Mouse (Mus musculus) ovary, postnatal 36 days (tissue): ENCODE measurements at regions not wholly inside any gene's neighbourhood (a gene's known extent, or its start where the extent isn't known, plus 50 kb on each side); places are given as distances from the start of the nearest gene placed in this dataset.

Source experiments
- DNase-seq: peaks from one replicate; pipeline ENCODE4 v3.0.0; 2022; ENCODE audit warnings: low spot score, mixed read lengths

DNA sequence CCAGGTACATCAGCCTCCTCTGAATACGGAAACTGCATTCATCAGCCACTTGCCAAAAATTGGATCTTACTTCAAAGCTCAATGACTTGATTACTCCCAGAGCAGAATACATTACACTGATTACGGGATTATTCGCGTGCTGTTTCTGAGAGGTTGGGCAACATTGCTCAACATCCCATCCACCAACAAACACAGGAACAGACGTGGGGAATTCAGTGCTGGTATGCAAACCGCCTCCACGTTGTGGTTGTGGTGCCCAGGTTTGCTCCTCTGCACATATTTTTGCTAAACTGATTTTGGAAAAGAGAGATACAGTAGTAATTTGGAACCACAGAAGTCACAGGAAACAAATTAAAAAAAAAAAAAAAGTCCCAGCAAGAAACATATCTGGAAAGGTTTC lies 266.9 kb downstream of the Dhx15 start:
- DNase-seq, result no peak

DNA sequence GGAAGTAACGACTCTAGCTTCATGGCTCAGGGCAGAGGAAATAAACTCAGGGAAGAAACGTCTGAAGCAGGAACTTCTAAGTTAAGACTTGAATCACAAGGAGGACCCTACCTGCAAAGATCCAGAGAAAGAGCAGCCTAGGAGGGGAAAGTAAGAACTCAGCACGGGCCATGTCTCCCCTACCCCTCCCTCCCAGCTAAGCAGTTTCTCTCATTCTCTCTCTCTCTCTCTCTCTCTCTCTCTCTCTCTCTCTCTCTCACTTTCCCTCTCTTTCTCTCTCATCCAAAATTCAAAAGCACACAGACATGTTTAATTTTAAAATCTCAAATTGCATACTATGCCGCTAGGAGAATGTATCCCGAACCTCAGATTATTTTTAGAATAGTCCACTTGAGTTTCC lies 267.3 kb downstream of the Dhx15 start:
- no peak for DNase-seq

DNA sequence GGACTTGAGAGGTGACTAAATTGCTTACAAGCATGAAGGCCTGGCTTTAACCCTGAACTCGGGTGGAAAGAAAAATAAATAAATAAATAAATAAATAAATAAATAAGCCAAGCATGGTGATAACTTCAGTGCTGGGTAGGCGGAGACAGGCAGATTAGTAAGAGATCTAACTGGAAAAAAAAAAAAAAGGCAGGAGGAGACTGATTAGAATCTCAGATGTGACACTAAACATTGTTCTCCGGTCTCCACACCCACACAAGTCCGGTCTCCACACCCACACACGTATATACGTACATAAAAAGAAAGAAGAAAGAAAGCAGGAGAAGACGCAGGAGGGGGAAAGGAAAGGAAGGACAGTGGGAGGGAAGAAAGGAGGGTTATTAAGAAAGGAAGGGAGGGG lies 267.8 kb downstream of the Dhx15 start:
- DNase-seq, result no peak

DNA sequence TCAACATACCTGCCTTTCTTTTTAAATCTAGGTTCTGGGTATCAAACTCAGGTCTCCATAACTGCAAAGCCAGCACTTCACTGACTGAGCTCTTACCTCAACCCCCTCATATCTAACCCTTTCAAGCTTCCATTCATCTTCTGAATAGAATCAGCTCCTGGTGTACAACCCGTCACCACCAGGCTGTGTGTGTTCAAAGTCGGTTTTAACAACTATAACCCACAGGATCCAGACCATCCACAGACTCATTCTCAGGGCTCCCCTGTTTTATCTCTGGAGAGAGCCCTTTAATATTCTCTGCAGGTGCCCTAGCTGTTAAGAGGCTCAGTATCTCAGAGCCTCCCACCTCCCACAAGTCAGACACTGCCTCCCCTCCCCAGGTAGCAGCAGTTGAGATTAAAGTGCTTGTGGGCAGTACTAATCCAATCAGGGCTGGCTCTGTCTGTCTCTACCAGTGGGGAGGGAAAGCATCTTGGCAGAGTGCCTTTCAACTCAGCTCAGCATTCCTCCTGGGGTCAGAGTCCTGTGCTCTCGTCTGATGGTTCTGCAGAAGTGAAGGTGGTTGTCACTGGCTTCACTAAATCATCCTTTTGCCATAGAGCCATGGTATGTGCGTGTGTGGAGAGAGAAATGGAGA lies 272.4 kb downstream of the Dhx15 start:
- DNase-seq, result no peak

DNA sequence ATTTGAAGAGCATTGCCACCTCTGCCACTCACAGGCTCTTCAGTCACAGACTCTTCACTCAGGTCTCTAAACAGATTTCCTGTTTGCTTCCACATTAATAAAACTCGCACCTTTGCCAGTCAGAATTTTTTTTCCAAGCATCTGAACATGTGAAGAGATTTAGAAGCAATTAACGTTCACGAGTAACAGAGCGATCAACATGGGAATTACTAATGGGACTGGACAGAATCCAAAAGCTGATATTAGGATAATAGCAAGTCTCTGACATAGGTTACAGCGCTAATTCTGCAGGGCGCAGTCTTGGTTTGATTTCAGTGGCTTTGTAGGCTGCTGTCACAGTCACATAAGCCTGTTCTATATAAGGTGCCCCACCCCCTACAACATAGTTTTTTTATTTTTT lies 275.6 kb downstream of the Dhx15 start:
- no peak for DNase-seq

DNA sequence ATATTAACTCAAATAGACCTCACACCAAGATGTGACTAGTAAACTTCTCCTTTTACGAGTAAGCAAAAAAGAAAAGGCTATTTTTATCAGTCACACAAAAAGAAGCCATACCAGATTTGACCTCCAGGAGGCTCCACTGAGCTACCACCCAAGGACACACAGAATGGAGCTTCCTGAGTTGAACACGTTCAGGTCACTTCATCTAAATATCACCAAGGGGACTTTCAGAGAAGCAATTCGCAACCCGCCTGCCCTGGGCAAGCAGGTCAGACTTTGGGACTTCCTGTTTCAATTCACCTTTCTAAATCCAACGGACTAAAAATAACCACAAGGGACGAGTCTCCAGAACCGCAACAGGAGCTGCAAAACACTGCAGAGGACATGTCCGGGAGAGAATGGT lies 281.5 kb downstream of the Dhx15 start:
- no peak for DNase-seq

DNA sequence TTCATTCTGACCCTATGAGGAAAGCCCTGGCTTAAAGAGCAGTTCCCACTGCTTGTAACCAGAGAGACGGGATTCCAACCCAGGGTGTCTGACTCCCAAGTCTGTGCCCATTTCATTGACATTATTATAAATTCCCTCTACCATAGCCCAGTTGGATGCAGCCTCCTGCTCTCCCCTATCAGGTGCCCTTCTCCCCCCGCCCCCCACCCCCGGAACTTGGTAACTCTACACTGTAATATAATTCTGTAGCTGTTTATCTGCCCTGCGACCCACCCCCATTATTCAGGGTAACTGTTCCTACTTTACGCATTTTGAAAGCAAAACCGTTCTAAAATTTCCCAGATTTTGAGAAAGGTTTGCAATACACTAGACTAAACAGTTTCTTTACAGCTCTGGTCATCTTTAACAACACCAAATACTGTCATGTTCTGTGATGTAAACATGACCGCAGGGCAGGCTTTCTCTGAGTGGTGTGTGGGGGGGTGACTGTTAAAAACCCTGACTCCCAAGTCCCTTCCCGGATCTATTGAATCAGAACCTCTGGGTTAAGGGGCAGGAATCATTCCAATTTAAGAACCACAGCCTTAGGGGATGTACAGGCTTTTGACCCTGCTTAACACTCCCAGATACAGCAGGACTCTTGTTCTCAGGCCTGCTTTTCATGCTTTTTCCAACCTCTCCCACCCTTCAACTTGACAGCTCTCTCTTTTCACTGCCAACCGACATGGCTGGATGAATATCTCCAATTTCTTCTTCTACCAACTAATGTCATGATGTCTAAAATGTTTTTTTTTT lies 283.8 kb downstream of the Dhx15 start:
- no peak for DNase-seq

DNA sequence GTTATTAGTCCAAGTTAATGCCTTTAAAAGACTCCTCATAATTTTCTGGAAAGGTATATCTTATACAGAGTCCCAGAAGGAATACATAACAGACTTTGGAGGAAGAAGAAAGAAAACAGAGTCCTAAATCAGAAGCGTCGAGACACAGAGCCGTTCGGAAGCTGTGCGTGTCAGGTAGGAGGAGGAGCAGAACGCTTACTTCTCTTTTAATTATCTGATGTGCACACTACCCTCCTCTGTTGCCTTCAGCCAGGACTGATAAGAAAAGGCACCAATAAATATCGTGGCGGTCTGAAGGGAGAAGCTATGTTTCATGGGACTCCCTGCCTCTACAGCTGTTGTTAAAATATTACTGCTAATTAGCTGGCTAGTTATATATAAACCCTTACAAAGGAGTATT lies 296.2 kb downstream of the Dhx15 start:
- DNase-seq, result no peak

DNA sequence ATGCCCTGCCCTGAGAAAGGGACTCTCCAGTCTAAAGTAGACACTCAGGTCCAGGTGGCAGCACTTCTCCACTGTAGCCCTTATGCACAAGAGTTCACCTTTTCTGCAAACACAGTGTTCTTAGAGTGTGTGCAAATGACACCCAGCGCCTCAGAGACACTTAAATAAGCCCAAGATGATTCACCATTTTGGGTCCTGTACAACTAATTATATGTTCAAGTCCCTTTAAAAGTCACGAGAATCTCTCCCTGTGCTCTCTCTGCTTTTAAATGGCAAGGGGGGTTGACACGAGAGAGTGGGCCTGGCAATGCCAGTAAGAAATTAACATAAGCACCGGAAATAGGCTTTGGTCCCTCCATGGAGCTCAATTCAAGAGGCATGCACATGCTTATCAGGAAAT lies 299.0 kb downstream of the Dhx15 start:
- no peak for DNase-seq

DNA sequence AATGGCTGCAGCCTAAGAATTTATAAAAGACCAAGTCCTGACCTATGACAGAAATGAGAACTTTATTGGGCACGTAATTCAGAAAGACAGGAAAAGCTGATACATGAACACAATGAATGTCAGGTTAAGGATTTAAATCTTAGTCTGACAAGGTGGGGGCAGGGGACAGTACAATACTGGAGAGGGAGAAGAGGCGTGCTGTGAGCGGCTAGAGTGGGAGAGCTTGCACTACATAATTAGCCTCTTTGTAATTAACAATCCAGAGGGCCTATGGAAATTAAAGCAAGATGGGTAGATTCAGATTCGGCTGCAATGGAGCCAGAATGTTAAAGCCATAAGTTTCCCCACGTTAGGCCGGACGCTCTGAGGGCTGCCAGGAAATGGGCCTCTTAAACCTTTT lies 301.9 kb downstream of the Dhx15 start:
- no peak for DNase-seq

DNA sequence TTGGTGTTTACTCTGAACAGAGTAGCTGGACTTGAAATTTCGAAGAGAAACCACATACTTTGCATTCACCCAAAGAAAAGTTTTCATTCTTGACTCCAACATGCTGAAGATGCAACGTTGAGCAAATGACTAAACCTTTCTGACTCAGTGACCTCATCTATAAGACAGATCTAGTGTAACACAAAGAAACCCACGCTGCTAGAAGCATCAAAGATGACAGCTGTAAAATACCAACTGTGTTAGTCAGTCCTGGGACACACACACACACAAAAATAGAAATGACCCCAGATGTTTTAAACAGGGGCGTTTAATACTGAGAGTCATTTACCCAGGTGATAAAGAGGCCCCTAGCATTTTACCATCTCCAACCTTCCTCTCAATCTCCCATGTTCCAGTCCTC lies 307.7 kb downstream of the Dhx15 start:
- no peak for DNase-seq

DNA sequence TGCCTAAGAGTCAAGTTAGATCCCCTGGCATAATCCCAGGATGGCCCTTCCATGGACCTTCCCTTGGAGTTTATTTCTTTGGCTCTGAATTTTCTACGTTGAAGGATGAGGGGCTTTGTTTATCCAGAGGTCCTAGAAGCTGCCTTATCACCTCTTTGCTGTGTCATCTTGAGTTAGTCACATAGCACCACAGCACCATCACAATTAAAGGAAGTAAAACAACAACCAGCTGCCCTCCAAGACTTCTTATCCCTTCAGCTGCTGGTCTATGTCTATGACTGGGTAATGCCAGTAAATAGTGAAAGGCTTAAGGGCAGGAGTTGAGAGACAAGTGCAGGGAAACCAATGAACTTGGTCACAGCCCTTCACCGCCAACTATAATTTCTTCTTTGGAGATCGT lies 308.1 kb downstream of the Dhx15 start:
- no peak for DNase-seq

DNA sequence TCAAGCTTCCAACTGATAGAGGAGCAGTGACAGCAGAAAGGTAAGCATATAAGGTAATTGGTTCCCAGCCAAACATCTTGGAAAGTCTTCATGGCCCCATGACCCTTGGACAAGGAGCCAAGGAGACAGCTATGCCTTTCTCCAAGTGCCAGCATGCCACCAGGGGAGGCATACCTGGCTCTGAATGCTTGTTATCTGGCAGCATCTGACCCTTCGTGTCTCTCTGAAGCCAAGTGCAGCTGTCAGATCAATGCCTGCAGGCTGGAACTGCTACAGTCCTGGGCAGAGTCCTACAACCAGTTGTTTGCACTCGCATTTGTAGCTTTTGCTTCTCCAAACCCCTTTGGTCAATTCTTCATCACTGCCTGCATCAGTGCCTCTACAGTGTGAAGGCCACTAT lies 309.3 kb upstream of the Ppargc1a start:
- no peak for DNase-seq

DNA sequence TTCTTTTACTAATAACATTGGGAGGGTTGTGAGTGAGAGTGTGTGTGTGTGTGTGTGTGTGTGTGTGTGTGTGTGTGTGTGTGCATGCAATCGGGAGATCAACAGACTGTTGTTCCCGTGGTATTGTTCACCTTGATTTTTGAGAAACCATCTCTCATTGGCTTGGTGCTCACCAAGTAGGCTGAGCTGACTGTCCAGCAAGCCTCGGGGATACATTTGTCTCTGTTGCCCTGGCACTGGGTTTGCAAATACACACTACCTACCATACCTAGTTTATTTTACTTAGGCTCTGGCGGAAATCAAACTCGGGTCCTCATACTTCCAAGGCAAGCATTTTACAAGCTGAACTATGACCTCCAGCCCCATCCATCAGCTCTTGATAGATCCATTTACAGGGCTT lies 306.0 kb upstream of the Ppargc1a start:
- no peak for DNase-seq

DNA sequence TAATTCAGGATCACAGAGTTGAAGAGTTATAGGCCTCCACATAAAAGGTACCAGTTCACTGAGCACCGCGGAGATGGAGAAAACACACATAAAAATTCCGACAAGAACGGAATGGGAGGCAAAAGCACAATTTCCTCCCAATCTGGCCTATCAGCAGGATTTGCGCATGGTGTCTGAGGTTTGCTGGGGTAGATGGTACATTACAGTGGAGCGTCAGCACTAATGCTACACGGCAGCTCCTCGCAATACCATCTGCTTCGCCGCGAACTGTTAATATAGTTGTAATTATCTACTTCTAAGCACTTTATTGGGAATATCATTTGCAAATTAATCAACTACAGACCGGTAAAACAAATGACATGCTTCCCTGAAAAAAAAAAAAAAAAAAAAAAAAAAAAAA lies 304.2 kb upstream of the Ppargc1a start:
- DNase-seq, result no peak

DNA sequence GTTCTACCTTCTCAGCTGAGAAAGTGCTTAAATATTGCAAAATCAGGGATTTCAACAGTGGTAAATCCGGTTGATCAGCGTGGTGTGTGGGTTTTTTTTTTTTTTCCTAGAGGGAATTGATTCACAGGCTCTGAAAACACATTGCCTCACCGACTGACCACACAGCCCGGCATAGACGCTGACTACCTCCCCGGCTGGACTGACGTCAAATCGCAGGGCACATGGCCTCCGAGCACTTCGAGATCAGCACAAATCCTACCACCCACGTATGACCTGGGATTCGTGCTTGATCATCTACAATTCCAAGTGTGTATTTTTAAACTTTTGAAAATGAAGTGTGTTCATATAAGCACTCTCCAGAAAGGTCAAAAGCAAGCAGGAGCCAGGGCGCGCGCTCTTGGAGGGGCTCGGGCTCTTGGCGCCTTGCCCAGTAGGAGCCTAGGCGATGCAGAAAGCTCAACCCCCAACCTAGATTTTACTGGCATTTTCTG lies 300.7 kb upstream of the Ppargc1a start:
- peak; percentile 14 for DNase-seq

DNA sequence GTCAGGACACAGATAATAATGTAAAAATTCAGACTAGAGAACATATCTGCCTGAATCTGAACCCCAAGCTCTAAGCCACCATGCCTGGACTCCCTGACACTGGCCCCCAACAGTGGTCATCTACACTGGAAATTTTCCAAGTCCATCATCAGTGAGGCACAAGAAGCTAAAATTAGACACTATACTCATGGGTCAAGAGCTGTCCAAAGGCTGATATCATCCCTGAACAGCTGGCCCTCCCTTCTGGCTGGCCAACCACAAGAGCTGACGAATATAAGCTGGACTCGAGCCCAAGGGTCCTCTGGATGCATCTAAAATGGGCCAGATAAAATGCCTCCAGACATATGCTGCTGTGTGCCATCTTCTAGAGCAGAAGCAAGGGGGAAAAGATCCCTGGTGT lies 298.5 kb upstream of the Ppargc1a start:
- no peak for DNase-seq

DNA sequence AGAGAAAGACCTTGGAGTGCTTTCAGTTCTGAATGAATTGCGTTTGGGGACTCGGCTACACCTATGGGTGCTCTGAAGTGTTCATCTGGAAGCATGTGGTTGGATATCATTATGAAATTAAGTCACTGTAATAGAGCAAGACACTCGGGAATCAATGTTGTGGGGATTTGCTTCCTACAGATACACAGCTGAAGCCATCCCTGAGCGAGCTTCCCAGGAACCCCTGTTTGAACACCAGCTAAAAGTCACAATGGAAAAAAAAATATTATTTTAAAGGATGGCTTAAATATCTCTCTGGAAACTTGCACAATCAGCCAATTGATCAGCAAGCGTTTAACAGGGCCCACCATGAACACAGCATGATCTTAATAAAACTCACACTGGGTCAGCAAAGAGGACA lies 293.0 kb upstream of the Ppargc1a start:
- DNase-seq, result no peak

DNA sequence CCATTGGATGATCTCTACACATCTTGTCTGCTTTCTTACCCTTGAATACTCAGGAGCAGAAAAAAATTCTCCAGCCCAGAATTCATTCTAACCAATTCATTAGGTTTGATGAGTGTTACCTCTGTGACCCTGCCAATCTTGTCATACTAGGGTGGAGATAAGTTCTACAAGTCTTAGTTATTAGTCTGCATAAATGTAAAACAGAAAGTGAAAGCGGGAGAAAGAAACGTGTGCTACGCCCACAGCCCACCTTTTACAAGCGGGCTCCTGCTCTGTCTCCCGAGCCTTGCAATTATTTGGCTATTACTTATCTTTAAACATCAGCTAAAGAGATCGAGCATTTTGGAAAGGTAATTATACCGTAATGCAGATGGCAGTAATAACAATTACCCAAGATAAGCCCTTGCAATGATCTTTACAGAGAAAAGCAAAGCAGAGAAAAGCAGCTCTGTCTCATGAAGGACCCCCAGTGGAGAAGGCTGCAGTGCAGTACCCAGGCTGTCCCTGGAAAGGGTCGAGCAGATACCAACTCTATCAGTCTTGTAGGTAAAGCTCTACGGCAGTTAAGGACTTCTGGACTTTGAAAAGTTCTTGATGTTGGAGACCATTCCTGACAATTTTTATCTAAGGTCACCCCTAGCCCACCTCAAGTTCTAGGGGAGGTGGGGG lies 286.1 kb upstream of the Ppargc1a start:
- DNase-seq, result no peak

DNA sequence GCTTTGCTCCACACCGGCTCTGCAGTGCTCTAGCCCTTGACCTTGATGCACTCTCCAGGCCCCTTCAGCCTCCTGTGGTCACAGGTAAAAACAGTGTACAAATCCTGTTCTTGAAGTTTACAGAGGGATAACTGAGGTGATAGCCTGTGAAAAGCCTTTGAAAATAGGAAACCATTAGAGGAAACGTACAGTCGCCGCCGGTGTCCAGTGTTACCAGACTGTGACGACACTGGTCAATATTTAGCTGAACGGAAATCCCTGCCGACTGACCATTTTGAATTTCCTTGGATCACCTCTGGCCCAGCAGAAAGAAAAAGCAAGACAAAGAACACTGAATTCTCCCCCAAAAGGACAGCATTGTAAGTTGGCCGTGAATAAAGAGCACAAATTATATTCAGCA lies 282.6 kb upstream of the Ppargc1a start:
- no peak for DNase-seq

DNA sequence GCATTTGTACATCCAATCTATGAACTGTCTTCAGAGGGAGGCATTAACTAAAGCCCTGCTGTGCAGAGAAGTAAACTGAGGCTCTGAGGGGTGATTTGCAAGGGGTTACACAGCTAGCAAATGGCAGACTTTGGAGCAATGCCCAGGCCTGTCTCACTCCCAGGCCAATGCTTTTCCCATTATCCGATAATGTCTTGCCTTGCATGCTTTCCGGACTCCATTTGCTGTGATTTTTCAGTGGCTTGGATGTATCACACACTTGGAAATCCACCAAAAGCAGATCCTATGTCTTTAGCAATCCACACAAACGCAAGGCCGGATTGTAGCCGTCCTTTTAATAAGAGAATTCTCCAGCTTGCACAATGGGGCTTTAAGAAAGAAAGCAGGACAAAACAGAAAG lies 281.7 kb upstream of the Ppargc1a start:
- DNase-seq, result no peak

DNA sequence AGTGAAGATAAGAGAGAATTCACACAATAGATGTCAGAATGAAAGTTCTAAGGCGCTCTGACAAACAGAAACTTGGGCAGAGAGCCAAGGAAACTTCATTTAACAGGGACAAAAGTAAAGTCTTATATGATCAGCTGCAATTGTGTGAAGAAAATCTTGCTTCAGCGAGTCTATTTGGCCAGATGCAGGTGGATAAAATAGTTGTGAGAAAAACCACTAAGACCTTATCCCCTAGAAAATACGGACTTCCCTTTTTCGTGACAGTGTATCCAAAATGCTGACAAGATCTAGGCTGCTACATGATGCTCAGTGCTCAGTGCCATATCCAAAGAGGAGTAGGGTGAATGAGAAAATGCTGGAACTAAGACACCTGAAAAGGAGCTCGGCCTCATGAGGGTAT lies 274.7 kb upstream of the Ppargc1a start:
- no peak for DNase-seq

DNA sequence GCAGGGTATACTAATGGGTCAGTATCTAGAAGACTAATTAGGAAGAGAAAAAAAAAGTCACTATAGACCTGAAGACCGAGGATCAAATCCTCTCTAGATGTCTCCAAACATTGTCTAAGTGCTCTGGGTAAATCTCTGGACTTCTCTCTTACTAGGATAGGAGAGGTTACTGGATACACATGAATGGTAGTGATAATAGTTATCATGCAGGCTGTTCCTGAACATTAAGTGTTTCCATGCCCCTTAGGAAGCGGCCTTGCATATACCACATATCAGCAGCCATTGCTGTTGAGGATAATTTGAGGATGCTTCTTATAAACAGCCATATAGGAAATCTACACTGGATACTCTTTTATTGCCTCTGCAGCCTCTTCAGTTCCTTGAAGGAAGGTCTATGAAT lies 274.2 kb upstream of the Ppargc1a start:
- no peak for DNase-seq
